Mouse (Mus musculus): ENCODE results near the gene Orc1.

The Orc1 gene

DNA sequence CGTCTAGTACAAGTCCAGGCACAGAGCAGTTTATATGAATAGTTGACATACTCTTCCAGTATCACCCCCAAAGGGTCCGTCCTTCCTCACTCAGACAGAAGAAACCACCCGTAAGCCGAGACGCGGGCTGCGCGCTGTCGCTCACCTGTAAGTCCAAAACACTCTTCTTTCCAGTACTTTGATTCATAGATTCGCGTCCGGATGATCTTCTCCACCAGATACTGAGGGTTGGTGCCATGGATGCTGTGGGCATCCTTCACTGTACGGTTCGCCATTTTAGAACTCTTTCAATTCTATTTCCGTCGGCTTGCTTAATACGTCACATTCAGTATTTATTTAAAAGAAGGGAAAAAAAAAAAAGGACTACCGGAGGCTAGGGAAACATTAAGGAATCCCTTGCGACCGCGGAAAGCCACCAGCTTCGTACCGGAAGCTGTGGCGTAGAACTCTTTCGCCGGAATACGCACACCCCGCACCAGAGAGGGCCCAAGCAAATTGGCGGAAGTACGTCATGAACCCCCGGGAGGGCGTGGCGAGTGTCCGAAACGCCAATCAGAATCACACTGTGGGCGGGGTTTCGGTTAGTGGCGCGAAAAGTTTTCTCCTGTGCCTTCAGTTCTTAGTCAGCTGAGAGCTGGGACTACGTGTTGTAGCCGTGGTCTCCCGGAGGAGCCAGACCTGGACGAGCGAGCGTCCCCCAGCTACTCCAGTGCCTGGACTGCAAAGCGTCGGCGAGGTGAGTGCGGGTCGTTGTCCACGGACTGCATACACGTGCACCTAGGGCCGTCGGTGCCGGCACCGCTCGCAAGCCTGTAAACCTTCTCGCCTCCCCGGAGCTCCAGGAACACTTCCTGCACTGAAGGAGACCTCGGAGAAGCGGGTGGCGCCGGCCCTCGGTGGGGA, at the start of gene Orc1, which contains the start of gene Prpf38a:
Gene Orc1, plus strand, starts transcription at position 584 of the 903 bp plus-strand sequence.
Gene Prpf38a, minus strand, starts transcription at position 497 of the 903 bp plus-strand sequence.
- peak; percentile 97 for DNase-seq (ENCODE audit: low spot score)

DNA sequence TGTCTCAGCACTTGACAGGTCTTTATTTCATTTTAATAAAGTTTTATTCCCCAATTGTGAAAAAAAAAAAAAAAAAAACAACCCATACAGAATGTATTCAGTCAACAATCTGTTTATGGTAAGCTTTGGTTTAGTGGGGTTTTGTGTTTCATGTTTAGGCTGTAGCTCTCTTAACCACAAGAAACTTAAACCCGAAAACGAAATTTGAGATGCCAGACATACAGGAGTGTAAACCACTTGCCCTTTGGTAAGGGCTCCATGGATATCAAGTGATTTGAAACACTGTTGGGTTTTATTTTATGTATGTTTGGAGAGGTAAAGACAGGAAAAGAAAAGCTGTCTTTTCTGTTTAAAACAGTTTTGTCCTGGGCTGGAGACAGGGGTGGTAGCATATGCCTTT, 39.5 kb upstream of the Orc1 start:
- no peak for DNase-seq (ENCODE audit: low spot score)

DNA sequence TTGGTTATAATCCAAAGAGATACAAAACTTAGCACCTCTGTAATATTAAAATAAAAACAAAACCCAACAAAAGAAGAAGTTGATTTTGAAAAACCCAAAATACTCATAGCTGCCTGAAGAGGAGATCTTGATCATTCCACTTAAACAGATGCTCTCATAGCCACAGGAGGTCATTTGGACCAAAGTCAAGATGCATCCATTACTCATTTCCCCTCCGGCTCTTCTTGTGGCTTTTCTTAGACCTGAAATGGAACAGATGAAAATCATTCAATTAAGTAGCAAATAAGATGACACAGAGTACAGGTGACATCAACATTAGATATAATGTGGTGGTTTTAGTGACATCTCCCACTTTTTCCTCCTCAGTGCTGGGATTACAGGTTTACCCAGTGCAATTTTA, 14.2 kb upstream of the Orc1 start:
- DNase-seq (ENCODE audit: low spot score): no peak

DNA sequence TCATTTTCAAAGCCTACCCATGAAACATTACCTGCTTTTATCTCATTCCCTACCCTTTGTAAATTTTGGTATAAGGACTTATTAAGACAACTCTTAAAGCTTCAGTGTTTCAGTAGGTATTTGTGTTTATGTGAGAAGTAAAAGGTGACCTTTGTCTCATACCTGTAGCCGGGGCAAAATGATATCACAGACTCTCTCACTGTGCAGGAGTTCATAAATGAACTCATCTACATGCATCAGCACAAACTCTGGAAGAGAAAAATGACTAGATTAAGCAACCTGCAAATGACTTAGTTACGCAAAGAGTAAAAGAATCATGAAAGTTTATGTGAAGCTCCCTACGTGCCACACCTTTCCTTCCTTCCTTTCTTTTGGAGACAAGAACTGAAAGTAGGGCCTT, 6.6 kb upstream of the Orc1 start:
- no peak for DNase-seq (ENCODE audit: low spot score)

DNA sequence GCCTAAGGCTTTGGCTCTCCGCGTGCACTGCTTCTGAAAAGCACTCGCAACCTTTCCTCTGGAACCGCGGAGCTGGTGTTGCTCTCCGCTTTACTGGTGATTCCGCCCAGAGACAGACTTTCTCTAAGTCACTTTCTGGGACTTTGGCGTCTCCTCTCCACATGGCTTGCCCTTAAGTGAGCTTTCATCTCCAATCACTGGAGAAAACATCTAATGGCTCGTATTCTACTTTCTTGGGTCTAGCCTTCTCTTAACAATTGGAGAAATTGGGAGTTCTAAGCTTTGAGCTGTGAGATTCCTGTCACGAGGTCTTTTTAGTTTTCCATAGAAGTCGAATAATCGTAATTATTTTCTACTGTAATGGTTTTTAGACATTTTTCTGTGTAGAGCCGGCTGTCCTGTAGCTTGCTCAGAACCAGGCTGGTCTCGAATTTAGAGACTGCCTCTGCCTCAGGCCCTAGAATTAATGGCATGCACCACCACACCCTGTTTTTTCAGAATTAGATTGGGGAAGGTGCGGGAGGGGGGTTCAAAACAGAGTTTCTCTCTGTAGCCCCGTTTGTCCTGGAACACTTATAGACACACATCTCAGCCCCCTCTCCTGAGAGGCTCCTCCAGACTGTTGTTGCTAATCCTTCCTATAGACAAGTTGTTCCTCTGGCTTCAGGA, 654 bp downstream of the Orc1 start:
- no peak for DNase-seq (ENCODE audit: low spot score)

DNA sequence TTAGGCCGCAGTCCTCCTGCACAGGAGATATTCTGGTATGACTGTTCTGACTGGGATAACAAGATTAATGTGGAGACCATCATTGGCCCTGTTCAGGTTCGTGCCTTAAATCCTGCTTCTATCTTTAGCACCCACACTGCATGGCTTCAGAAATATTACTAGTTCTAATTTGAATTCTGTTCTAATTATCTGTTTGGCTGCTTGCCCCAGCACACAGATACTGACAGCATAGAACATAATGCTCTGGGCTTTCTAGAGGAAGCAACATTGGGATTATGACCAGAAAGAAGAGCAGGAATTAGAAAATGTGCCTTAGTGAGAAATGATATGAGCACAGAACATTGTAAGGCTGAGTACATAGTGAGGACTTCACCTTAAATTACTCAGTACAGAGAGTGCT, 14.2 kb downstream of the Orc1 start:
- no peak for DNase-seq (ENCODE audit: low spot score)

DNA sequence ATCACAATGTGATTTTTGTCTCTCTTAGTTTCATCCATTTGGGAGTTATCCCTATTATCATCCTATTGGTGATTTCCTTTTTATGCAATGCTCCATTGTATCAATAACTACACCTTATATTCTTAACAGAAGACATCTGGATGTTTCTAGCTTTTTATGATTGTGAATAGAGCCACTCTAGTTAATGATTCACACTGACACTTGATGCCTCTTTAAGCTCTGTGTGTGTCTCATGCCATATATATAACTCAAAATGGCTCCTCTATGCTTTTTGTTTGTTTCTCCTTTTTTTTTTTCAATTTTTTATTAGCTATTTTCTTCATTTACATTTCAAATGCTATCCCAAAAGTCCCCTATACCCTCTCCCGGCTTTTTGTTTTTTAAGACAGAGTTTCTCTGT, 16.6 kb downstream of the Orc1 start:
- DNase-seq (ENCODE audit: low spot score): no peak

DNA sequence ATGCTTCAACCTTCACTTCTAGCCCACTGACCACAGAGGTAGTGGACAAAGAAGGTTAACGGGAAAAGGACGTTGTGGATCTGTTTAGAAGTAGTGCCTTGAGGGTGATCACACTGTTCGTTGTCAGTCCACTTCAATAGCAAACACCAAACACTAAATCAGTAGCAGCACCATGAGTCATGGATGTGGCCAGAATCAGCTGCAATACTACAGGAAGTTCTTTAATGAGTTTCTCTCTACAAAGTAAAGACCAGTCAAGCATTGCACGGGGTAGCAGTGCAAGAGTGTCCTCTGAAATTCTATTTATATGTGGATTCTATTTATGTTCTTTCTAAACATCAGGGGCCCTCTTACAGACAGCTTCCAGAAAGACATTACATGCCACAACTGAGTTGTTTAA, 19.1 kb downstream of the Orc1 start:
- DNase-seq (ENCODE audit: low spot score): no peak

DNA sequence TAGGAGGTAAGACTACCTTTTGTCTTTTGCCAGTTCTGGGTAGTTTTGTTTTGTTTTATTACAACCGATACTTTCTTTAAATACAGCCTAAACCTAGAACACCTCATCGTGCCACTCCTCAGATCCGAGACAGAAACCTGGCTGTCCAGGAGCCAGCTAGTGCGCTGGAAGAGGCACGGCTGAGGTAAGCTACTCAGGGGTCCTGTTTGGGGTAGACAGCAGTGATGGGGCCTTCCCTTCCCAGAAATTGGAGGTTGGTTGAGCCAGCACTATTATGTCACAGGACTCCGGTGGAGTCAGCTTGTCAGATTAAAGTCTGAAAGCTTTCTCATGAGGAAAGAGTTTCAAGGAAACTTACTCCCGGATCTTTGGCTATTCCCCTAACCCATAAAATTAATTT, 22.6 kb downstream of the Orc1 start:
- DNase-seq (ENCODE audit: low spot score): no peak

DNA sequence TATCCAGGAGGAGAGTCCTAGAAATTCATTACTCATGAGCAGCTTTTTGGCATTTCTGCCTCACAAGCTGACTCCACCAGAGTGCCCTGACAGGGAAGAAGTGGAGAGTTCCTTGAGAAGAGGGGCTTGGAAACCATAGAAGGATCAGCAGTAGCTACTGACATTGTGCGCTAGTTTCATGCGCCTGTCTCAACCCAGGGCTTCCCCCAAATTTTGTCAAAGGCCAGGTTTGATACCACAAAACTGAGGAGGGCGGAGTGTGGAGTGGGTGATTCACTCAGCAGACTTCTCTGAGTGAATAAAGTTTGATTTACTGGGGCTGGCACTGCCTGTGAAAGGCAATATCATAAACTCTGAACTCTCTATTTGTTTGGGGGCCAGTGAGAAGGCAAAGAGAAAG, 29.4 kb downstream of the Orc1 start:
- DNase-seq (ENCODE audit: low spot score): no peak

DNA sequence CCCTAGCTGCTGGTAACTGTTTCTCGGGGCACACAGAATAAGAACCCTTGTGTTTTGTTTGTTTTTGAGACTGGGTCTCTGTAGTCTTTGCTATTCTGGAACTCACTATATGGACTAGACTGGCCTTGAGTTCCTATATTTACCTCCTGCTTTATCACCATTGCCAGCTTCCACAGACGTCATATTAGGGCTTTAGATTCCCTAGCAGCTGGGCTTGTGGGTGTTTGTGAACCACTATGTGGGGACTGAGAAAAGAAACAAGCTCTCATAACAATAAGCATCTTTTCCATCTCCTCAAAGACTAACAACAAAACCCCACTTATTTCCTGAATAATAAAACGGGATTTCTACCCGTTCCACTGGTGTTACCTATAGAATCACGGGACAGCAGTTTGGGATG, 31.7 kb downstream of the Orc1 start:
- DNase-seq (ENCODE audit: low spot score): no peak

DNA sequence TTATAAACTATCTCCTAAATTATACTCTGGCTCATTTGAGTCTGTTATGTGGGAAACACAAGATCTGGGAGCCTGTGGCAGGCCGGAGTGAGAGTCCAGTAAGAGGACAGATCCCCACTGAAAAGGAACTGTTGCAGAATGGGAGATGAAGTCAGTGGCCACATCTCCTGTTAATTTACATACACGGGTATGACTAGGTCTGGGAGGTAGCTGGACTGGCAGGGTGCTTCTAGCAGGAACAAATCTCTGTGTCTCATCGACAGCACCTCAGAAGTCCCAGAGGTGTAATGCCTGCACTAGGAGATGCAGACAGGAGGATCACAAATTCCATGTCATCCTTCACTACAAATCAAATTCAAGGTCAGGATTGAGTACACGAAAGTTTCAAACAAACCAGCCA, 39.4 kb downstream of the Orc1 start:
- no peak for DNase-seq (ENCODE audit: low spot score)

DNA sequence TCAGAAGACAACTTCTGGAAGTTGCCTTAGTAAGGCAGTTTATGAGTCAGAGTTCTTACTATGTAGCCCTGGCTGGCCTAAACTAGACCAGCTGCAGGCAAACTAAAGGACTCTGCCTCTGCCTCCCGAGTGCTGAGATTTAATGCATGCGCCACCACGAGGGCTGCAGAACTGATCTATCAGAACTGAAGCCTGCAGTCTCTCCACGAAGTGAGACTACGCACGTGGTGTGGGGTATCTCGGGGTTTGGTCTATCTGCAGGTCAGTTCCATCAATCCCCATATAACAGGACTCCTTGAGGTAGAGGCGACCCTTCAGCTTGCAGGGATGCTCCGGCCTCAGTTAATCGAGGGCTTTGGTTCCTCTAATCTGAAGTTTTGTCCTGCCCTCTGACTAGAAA, 39.9 kb downstream of the Orc1 start:
- DNase-seq (ENCODE audit: low spot score): no peak

DNA sequence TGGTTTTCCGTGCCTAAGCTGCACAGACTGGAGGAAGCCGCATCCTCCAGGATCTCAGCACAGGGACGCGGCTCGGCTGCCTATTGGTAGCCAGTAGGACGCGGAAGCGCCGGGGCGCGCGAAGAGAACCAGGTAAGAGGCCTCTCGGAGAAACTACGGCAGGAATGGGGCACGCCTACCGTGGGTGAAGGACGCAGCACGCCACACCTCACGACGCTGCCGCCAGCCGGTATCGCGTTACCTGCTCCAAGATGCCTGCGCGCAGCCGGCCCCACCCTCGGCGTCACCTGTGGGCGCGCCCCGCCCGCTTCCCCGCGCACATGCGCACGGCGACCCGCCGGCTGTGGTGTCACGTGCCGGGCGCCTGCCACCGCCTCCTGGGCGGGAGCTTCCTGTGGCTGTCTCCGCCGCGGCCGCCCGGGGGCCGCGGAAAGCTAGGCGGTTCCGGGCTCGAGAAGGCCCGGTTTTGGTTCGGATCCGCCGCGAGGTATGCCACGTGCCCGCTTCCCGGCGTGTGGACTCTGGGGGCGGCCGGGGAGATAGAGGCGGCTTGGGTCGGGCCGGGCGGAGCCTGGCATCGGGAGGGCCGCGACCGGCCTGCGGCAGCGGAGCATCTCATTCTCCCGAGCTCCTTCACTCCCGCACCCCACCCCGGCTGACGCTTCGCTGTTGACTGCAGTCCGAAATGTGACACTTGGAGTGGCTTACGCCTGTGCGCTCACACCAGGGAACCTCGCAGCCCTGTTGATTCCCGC, 40.5 kb downstream of the Orc1 start, which contains the start of gene Cc2d1b:
Gene Cc2d1b, plus strand, starts transcription at position 354 of the 755 bp plus-strand sequence.
- DNase-seq (ENCODE audit: low spot score): peak; percentile 92

DNA sequence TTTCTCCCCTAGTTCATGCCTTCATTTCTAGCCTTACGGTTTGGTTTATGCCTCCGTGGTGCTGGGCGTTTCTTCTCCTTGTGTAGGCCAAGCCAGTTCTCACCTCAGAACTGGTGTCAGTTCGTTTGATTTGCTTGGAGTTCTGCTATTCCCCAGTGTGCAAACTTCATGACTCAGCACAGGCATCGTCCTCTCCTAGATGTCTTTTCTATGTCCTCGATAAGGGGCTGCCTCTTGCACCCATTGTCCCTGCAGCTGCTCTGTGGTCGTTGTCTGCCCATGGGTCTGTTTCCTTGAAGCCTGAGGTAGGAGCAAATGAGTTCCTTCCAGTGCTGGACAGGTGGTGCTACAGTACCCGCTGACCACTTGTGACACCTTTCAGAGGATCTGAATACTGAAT, 41.3 kb downstream of the Orc1 start:
- no peak for DNase-seq (ENCODE audit: low spot score)

DNA sequence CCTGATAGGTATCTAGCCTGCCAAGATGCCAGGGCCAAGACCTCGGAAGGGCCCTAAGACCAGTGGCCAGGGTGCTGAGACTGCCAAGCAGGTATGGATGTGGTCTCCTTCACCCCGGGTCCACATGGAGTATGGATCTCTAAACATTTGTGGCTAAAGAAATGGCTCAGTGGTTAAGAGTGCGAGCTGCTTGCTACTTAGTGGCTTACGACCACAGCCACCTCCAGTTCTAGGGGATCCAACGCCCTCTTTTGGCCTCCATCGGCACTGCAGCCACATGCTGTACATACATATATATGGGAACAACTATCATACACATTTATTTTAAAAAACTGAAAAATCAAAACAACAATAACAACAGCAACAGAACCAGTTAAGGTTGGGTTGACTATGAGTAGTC, 42.3 kb downstream of the Orc1 start:
- no peak for DNase-seq (ENCODE audit: low spot score)

DNA sequence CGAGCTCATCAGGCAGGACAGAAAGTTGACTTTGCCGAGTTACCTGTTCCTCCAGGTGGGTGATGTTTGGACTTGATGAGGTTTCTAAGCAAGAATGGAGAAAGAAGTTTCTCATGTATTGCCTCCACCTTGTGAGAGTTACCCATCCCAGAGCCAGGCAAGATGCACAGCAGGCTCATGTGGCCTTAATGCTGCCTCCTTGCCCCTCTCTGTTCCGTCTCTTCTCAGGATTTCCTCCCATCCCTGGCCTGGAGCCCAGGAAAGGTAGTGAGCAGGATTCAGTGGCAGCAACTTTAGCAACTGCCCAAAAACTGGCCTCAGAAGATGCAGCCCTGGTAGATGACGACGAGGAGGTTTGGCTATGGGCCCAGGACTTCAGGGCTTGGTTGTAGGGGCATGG, 47.8 kb downstream of the Orc1 start:
- DNase-seq (ENCODE audit: low spot score): no peak

DNA sequence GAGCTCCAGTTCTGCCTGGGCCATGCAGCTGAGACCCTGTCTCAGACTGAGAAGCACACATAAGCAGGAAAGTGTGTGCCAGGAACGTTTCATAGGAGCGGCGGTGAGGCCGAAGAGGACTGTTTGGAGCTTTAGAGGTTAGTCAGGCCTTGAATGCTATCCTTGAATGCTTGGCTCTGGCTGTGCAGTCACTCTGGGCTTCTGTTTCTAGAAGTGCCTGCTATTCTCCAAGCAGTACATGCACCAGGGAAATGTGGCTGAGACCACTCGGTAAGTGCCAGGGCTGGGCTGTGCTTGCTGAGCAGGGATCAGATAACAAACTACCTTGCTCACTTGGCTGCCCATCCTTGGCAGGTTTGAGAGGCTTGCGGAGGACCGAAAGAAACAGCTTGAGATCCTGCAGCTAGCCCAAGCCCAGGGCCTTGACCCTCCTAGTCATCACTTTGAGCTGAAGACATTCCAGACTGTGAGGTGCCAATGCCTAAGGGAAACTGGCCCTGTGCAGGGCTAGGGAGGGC, 50.2 kb downstream of the Orc1 start:
- DNase-seq (ENCODE audit: low spot score): no peak

DNA sequence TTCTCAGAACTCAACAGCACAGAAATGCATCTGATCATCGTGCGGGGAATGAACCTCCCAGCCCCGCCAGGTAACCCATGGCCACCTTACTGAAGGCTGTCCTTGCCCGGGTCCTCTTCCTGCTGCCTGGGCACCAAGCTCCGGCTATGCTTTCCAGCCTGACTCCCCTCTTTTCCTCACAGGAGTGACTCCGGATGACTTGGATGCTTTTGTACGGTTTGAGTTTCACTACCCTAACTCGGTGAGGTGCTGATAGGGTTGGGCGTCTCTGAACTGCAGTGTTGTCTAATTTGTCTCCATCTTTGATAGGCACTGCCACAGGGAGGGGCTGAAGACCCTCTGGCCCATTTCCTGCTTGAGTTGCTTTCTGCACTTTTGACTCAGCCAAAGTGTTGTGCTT, 50.9 kb downstream of the Orc1 start:
- no peak for DNase-seq (ENCODE audit: low spot score)

DNA sequence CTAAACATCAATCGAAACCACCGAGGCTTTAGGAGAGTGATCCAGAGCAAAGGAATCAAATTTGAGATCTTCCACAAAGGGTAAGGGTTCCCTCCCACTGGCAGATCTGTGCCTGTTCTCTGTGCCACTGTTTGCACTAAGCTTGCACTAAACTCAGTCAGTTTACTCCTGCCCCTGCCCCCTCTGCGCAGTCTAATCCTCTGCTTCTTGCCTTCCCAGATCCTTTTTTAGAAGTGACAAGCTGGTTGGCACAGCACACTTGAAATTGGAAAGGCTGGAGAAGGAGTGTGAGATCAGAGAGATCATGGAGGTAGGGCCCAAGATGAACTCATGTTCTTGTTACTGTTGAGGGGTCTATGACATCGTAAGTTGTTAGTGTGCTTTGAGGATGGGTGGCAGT, 52.4 kb downstream of the Orc1 start:
- no peak for DNase-seq (ENCODE audit: low spot score)

DNA sequence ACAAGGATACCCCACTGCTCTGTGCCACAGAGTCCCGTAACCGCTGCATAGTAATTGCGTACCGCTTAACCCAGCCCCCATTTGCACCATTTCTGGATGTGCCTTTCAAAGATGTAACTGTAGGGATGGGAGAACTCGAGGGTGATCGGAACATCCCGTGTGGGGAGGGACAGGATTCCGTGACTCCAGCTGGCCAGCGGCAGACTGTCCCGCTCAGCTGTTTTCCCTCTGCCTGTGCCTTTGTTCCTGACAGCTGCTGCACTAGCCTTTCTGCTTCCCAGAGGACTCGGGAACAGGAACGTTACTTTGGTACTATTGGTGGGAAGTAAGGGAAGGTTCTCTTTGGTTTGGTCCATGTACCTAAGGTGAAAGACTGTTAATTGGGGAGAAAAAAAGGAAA, 54.5 kb downstream of the Orc1 start:
- DNase-seq (ENCODE audit: low spot score): no peak

DNA sequence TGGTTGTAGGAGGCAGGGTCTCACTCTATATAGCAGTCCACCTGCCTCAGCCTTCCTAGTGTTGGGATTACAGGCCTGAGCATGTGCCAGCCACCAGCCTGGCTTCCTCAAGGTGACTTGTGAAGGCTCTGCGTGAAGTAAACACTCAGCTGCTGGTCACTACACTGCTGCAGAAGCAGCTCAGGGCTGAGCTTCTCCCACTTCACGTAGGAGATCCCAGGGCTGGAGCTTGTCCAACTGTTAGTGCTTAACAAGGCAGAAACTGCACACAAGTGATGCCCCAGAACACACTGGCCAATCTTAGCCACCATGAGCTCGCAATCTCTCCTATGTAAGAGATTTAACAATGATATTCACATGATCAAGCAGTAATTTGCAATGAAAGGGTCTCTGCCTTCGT, 55.5 kb downstream of the Orc1 start:
- no peak for DNase-seq (ENCODE audit: low spot score)

DNA sequence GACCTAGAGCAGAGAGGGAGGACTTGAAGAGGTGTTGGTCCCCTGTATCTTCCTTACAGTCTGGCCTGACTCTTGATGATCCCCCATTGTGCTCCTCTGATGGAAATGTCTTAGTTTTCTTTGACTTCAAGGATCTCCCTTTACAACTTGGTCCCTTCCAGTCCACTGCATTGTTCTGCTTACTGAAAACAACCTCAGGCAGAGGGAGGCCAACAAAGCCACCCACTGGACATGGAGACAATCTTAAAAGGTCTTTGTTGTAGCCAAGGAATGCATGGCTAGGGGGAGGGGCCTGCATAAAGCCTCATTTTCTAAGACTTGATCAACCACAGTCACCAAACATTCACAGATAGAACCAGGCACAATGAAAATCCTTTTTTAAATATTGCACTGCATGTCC, 55.9 kb downstream of the Orc1 start:
- no peak for DNase-seq (ENCODE audit: low spot score)
